Mouse (Mus musculus) heart, postnatal 0 days (tissue): Measurements from ENCODE around the gene Cfap299.

Experiments
- CTCF ChIP-seq: IDR thresholded peaks from 2 replicates; pipeline ENCODE4 v1.5.1; 2016; ENCODE audit warnings: antibody characterized with exemption, control low read depth, low read depth
- EP300 ChIP-seq: IDR thresholded peaks from 2 replicates; pipeline ENCODE4 v1.6.1; 2016; ENCODE audit warnings: antibody characterized with exemption, low read depth

GRCm38 (mm10) chr5:98283696-98284478 lies 45.2 kb upstream of the Cfap299 start:
- TF ChIP-seq CTCF (no peak), EP300 (no peak)
